Mouse (Mus musculus): ENCODE results near the gene Ddt.

The Ddt gene

DNA sequence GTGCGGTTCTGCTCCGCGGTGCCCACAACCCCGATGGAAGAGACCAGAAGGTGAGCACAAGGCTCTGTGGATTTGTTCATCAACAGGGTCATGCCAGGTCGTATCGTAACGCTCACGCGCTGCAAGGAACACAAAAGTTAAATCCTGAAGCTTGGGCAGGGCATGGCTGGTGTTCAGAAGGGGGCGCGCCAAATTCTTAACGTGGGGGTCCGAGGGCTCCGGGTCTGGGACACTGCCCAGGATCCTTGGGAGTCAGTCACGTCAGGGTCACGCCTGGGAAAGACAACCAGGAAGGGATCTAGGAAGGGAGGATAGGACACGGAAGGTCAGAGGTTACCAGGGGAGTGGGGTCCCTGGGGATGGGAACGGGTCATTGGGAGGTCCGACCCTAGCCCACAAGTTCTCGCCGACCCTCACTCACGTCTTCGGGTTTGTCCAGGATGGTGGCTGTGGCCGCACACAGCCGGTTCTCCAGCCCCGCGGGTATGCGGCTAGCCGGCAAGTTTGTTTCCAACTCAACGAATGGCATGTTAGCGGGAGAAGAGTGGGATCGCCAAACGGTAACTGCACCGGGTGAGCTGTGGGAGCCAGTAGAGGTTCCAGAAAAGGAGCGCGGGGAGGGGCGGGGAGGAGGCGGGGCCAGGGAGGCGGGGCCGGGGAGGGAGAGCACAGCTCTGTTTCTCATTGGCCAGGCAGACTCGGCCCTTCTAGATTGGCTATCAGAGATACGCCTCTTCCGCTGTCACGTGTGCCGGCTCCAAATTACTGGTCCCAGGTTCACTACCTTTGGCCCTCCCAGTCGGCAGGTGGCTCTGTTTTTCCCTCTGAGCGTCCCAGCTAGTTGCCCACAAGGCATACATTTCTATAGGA, at the start of gene Ddt:
Ddt (minus strand) TSS at position 620 of the 870 bp plus-strand sequence.
- DNase-seq (ENCODE audit: low read depth, low spot score): peak; percentile 81

DNA sequence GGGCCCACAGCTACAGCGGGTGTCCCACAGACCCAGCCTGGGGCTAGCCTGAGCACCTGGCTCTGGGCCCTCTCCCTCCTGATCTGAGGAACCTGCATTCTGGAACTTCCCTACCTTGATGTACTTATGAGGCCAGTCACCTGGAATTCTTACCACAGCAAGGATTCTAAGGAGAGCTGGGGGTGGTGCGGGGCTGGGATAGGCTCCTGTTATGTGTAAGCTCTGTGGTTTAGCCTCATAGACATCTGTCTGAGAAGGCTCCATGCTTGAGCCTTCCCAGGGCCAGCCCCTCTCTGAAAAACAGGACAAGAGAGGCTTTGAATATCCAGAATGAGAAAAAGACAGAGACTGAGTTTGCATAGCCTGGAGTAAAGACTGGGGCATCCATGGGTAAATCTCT, 49.2 kb upstream of the Ddt start, which contains the start of gene Gstt4:
Gstt4 (minus strand) TSS at position 101 of the 400 bp plus-strand sequence.
- no peak for DNase-seq (ENCODE audit: low read depth, low spot score)

DNA sequence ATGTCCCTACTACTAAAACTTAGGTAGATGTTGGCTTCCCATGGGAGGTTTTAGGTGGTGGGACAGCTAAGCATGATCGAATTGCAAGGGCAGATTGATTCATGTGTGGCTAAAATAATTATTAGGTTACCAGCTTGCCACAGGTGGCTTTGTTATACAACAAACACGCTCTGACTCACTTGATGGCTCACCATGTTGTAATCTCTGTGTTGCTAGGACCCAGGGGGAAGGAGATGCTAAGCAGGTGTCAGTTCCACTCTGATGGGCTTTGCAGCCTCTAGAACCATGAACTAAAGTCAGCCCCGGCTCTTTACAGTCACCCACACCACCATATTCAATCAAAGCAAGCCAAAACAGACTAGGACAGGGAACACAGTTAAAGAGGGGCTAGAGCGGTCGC, 46.7 kb upstream of the Ddt start:
- DNase-seq (ENCODE audit: low read depth, low spot score): no peak

DNA sequence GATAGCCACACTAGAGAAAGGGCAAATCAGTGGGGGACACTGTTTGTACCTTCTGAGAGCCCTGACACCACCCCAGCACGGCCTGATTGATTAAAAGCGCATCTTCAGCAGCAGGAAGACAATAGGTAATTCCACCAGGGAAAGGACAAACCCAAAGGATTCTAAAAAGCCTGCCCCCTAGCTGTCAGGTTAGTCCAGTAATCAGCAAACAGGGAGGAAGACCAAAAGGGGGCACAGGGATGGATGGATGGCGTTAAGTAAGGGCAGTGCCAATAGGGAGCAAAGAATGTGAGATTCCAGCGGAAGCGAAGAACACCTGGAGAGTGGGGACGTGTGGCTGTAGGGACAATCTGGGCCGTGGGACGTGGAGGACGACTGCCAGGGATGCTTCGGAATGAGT, 45.4 kb upstream of the Ddt start:
- no peak for DNase-seq (ENCODE audit: low read depth, low spot score)

DNA sequence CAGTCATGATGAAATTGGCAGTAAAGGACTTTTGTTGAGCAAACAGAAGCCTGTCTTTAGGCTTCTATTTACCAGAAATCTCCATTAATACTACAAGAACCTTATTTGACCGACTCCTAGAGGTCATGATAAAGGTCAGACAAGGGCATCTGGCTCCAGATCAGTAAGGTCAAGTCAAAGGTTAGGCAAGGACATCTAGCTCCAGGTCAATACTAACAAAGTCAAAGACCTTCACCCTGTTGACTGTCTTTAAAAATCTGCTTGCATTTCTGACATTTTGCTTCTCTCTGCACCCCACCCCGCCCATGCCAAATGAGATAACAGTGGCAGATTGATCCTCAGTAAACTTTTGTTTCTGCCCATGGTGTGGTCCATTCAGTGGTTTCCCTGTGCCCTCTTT, 31.0 kb upstream of the Ddt start:
- DNase-seq (ENCODE audit: low read depth, low spot score): no peak

DNA sequence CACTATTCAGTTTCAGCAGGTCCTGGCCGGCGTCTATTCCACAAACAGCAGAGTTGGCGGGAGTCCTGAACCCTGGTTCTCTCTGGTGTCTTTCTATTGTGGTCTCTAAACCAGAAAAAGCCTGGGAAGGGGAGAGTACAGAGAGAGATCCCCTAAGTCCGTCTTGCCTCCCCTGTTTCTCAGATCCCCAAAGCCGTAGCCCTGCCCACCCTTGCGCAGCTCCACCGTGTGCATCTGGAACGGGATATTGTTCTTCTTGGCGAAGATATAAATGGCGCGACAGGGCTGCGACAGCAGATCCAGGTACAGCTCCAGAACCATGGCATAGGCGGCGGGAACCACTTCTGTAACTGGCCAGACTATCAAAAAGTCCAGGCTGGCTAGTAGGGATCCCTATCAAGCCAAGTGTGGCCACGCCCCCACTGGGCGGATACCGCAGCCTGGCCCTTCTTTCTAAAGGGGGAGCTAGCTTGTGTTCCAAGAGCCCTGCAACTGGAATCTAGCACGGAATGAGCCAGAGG, 25.0 kb upstream of the Ddt start, which contains the start of gene Gstt1:
Gstt1 (minus strand) TSS at position 409 of the 521 bp plus-strand sequence.
- DNase-seq (ENCODE audit: low read depth, low spot score): no peak

DNA sequence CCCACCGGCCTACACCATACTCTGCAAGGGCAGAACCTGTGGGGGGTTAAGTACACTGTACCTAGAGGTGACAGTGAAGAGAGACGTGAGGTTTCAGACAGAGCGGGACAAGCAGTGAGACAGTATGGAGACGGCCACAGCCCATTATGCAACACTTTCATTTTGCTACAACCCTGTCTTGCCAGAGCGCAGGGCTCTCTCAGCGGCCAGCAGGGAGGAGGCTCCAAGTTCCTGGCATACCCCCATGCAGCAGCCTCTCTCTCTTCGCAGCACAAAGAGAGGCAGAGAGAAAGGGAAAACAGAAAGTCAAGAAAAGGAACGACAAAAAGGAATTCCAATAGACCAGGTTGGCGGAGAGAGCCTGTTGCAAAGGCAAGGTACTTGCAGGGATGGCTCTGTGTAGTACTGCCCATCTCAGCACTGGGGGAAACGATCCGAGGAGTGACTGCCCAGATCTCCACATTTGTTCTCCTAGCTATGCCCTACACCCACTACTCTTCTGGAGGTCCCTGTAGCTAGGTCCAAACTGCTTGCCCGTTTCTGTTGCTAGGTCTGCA, 24.5 kb upstream of the Ddt start:
- no peak for DNase-seq (ENCODE audit: low read depth, low spot score)

DNA sequence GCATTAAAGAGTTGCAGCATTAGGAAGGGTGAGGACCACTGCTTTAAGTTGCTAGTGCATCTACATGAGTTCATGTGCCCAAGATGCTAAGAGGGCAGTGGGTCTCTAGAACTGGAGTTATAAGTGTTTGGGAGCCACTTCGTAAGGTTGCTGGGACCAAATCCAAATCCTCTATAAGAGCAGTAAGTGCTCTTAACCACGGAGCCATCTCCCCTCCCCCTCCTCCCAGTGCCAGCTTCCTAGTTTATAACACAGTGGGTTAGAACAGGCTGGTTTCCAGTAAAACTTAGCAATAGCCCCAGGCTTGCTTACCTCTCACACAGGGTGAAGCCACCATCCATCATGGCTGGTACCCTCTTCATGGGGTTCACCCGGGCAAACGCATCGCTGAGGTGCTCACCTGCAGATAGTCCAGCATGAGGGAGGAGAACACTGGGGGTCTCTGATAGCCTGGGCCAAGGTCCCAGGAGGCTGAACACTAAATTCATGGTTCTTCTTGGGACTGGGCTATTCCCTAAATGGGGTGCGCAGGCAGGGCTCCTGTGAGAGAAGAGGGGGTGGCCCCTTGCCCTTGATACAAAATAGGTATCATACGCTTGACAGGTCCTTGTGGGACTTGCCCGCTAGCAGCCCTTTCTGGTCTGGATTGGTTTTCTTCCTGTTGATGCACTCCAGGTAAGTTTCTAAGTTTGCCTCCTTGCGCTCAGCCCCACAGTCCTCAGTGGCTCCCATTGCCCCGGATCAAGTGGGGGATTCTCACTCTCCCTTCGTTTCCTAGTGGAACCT, 23.7 kb upstream of the Ddt start:
- DNase-seq (ENCODE audit: low read depth, low spot score): no peak

DNA sequence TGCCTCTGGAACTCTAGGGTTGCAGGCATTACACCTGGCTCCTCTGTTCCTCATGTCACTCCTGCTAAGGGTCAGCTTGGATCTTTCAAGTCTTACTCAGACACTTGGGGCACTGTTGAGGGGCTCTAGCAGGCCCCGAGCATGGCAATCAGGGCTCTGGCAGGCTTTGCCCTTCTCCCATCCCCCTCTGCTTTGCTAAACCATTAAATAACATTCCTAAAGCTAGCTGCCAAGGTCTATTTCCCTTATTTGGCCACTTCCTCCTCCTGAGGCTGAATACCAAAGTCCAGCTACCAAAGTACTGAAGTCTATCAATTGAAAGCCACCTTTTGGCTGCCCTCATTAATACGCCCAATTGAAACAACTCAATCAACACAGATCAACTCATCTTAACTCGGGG, 21.7 kb upstream of the Ddt start:
- DNase-seq (ENCODE audit: low read depth, low spot score): no peak

DNA sequence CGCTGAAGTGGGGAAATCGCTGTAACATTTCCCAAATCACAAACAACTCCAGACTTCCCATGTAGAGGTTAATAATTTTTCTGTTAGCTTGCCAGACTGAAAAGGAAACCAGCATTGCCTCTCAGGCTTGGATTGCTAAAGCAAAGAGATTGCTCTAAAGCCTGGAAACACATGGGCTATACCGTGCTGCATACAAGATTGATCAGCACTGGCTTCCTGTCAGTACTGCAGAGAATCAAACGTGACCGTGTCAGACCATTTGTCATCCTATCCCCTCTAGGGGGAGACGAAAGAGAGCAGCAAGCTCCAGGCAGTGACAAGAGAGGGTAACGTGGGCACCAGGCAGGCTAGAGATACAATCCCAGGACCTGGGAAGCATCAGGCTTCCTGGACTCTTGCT, 17.6 kb upstream of the Ddt start:
- no peak for DNase-seq (ENCODE audit: low read depth, low spot score)

DNA sequence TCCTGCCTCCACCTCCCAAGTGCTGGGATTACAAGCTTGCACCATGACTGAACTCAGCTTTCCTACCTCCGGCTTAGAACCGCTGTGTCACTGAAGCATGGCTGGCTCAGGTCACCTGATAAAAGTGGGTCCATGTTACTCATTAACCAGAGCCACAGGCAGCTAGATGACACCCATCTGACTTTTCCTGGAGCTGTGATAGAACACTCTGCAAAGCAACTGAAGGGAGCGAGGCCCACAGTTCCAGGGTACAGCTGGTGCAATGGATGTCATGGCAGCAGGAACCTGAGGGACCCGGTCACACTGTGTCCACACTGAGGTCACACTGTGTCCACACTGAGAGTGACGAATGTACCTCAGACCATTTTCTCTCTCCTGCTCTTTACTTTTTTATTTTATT, 16.6 kb upstream of the Ddt start:
- no peak for DNase-seq (ENCODE audit: low read depth, low spot score)

DNA sequence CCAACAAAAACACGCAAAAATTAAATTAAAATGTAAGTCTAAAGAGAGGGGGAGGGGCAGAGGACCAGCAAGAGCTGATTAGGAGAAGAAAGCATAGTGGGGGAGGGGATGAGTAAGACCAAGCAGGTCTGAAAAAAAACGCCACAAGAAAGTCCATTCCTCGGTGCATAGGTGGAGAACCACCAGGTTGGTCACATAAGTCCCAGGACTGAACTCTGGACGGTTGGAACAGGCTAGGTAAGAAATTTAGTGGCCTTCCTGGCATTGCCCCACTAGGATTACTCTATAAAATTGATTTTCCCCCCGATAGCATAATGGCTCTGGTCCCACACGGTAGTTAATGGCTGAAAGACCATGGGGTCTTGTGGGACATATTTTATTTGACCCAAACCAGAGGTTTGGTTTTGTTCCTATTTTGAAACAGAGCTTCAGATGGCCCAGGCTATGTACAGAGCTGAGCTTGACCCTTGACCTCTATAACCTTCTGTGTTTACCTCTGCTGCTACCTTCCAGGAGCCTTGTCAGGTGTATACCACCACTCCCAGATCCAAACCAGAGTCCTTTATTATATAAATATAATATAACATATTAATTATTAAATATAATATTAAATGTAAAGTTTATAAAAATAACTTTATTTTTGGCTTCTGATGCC, 16.0 kb upstream of the Ddt start:
- no peak for DNase-seq (ENCODE audit: low read depth, low spot score)

DNA sequence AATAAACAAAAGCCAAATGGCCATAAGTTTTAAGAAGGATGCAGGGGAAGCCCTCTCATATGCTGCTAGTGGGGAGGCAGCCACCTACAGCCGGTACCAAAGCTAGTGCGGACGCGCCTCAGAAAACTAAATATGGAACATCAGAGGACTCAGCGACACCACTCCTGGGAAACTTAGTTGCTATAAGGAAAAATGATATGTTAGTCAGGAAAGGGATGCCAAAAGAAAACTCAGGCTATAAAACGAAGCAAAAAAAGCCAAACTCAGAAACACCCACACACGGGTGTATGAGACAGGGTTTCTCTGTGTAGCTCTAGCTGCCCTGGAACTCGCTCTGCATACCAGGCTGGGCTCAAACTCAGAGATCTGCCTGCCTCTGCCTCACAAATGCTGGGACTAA, 15.1 kb upstream of the Ddt start:
- no peak for DNase-seq (ENCODE audit: low read depth, low spot score)

DNA sequence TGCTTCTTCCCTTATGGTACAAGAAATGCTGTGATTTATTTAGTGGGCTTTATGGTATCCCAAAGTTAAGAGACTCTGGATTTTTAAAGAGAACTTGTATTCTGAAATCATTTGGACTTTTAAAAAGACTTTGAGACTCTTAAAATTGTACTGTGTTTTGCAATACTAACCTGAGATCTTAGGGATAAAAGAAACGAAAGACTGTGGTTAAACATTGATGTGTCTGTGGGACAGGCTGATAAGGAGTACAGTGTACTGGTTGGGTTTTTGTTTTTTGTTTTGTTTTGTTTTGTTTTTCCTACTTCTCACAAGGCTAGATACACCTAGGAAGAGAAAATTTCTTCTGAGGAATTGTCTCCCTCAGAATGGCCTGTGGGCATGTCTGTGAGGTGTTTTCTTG, 12.2 kb upstream of the Ddt start:
- DNase-seq (ENCODE audit: low read depth, low spot score): no peak

DNA sequence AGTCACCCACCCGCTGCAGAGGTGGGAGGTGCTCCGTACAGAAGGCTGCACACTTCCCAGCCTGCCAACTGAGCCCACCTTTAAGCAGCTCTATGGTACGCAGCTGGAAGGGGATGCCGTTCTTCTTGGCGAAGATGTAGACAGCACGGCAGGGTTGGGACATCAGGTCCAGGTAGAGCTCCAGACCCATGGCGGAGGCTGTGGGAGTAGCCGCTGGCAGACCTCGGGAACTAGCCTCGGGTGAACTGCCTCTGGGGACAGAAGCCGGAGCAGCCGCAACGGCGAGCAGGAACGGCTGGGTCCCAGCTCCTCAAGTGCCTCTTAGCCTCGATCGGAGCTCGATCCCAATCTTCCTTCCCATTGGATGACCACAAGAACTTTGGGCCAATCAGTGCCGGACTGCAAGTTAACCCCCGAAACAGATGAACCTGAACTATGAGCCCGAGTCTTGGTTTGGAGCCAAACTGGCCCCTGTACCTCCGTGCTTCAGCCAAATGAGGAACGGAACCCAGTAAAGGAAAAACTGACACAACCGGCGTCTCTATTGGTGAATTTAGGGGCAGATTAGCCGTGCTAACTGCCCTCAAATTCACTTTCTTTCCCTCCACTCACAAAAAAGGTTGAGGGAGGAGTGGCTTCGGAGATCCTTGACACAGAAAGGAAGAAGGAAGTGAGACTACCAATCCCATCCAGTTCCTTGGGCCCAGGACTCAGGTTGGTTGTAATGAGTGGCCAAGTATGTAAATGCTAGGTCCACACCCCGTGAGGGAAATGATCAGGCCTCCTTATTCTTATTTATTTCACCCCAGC, 7.8 kb upstream of the Ddt start, which contains the start of the genes Gm20441 and Gstt3:
Gm20441 (minus strand) TSS at position 186 of the 810 bp plus-strand sequence.
Gstt3 (minus strand) TSS at position 646 of the 810 bp plus-strand sequence.
- DNase-seq (ENCODE audit: low read depth, low spot score): no peak

DNA sequence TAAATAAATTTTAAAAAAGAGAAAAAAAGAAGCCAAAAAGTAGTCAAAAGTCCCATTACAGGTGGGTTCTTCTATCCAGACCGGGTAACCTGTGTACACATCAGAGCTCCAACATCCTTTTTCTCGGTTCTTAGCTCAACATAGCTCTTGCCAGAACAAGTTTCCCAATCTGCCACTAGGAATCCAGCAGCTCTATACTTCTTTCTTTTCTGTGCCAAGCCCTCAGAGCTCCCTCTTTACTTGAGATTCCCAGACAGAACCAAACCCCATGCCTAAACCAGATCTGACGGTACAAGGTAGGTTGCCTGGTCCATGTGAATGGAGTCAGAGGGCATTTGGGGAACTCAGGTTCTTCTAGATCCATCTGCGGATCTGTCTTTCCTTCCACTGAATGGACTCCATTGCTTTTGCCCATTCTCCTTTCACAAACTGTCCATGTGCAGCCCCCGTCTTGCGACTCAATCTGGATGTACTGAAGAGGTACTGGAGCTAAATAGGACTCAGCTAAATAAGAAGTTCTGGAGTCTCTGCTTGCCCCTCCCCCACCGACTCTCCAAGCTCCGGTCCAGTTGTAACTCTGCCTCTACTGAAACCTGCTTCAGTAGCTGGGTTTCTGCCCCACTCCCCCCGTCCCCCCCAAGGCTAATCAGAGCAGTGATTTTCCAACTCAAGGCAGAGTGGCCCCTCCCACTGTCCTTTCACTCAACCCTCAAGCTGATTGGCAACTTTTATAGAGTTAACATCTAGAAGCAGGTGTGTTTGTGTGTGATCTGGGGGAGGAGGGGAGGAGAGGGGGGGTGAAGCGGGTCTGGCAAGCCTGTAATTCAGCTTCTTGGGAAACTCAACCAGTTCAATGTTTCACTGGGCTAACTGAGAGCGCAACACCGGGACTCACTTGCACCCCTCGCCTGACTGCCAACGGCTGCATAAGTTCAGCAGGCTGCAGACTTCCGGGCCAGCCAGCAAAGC, 6.3 kb upstream of the Ddt start:
- DNase-seq (ENCODE audit: low read depth, low spot score): no peak

DNA sequence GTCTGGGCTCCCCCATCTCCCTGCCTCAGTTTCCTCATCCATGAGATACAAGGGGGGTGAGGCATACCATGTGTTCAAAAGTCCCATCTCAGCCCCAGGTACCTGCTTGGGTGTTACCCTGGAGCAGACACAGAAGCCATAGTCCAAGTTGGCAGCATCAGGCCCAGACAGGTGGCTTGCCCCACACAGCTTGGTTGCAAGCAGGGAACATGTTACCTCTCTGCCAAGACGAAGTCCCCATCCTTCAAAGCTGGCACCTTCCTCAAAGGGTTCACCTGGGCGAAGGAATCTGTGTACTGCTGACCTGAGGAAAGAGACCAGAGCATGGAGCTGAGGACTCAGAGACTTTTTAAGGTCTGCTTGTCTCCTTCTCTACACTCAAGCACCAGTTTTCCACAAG, 4.7 kb upstream of the Ddt start:
- no peak for DNase-seq (ENCODE audit: low read depth, low spot score)

DNA sequence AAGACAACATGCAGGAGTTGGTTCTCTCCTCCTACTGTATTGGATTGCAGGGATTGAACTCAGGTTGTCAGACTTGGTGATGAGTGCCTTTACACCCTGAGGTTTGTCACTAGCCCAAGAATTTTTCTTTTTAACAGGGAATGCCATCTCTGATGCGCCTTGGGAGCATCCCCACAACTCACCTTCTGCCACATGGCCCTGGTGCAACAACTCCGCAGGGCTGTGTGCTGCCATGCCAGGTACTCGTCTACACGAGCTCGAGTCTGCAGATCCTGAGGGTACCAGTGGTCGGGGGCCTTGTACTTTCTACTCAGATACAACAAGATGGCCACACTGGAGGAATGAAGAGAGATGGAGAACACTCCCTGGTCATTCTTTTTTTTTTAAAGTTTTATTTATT, 3.3 kb upstream of the Ddt start:
- DNase-seq (ENCODE audit: low read depth, low spot score): no peak

DNA sequence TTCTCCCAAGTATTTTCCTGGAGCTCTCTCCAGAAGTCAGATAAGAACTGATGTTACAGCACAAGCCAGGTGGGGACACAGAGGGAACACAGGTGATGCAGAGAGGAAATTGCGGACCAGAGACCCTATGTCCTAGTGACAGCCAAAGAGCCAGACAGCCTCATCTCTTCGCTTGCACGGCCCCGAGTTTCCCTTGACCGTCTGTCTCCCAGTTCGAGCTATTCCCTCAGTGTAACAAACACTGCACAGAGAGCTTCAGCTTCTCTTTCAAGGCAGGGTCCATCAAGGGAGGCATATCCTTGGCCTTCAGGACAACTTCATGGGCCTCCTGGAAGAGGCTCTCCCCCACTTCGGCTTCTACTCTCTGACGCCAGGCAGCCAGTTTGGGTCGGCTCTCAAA, 1.4 kb upstream of the Ddt start:
- DNase-seq (ENCODE audit: low read depth, low spot score): no peak

All from embryo, embryonic 11.5 days (tissue).